Mouse (Mus musculus) liver, adult 2 months (tissue): ENCODE data around the gene Add3. TPM values are rescaled to one million over a fixed set of nuclear protein-coding genes. Genes with fewer than 3 reads are reported as not detected.

Experiments used
- DNase-seq: peaks from one replicate; pipeline ENCODE4 v3.0.0-alpha.2; 2011; ENCODE audit warnings: low read depth, low spot score; ENCODE audit errors: extremely low read depth
- H3K27ac ChIP-seq: fragments of 200-500 bp; replicated peaks from 2 replicates; pipeline ENCODE4 v1.5.1; 2012; ENCODE audit warnings: low read depth, mild to moderate bottlenecking, control low read depth, inconsistent platforms, low read length; ENCODE audit not compliant: insufficient read depth
- H3K27me3 ChIP-seq: fragments of 200-500 bp; 2 replicates; pipeline ENCODE4 v1.6.1; 2012; ENCODE audit warnings: mild to moderate bottlenecking, moderate library complexity, low read length, inconsistent platforms; ENCODE audit not compliant: control insufficient read depth, insufficient read depth
- H3K36me3 ChIP-seq: fragments of 200-500 bp; 2 replicates; pipeline ENCODE4 v1.6.1; 2012; ENCODE audit warnings: low read length, inconsistent platforms; ENCODE audit not compliant: control insufficient read depth, insufficient read depth
- H3K4me1 ChIP-seq: fragments of 200-500 bp; 2 replicates; pipeline ENCODE4 v1.6.1; 2011; ENCODE audit warnings: low read length; ENCODE audit not compliant: control insufficient read depth, insufficient read depth
- H3K4me3 ChIP-seq: fragments of 200-500 bp; 2 replicates; pipeline ENCODE4 v1.5.1; 2011; ENCODE audit warnings: low read depth, mild to moderate bottlenecking, control low read depth, low read length, moderate library complexity; ENCODE audit not compliant: insufficient read depth
- H3K79me2 ChIP-seq: fragments of 200-500 bp; 2 replicates; pipeline ENCODE4 v1.6.1; 2012; ENCODE audit warnings: inconsistent platforms, mild to moderate bottlenecking, low read length, moderate library complexity; ENCODE audit not compliant: control insufficient read depth, insufficient read depth
- H3K9ac ChIP-seq: fragments of 200-500 bp; 2 replicates; pipeline ENCODE4 v1.6.1; 2012; ENCODE audit warnings: low read depth, mild to moderate bottlenecking, control low read depth, inconsistent platforms, low read length
- CTCF ChIP-seq: fragments of 200-500 bp; IDR thresholded peaks from 2 replicates; pipeline ENCODE4 v1.5.1; 2011; ENCODE audit warnings: low read depth, low read length, control low read depth
- POLR2A ChIP-seq: fragments of 200-500 bp; IDR thresholded peaks from 2 replicates; pipeline ENCODE4 v1.6.1; 2011; ENCODE audit warnings: low read length, control low read depth; ENCODE audit not compliant: insufficient read depth; ENCODE audit errors: extremely low read depth
- WGBS: fragments of 180-500 bp; shearing (Covaris S2); methylation state at CpG from one replicate; pipeline ENCODE4 v1.1.7; 2018; 5-methylcytosine and 5-hydroxymethylcytosine counted together
- polyA plus RNA-seq: library from polyadenylated mRNA; depleted of rRNA; stranded (reverse); fragments of >200 nt; gene quantifications from 2 replicates; pipeline ENCODE4 v1.2.3, GENCODE M21; 2012
- total RNA-seq: library from RNA; depleted of rRNA; stranded (reverse); fragments of >200 nt; gene quantifications from 2 replicates; pipeline ENCODE4 v1.2.3, GENCODE M21; 2014

The Add3 gene
- total and polyA plus RNA-seq, 2 experiments: 4.3 to 12.1 TPM

DNA sequence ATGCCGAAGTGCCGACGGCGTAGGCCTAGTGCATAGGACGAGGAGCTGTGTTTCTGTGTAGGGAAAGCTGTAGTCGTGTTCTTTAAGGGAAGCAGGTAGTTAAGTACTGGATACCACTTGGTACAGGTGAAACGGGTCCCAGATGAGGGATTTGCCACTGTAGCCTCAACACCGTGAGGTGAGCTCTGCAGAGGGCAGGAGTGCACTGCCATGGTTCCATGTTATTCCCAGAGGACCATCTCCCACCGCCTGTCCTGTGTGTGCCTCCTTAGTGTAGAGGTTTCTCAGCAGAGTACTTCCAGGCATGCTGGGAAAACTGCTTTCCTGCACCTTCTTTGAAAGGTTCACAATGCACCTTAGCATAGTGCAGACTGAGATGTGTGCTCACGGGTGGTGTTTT, 26.1 kb downstream of the Add3 start:
- H3K9ac ChIP-seq: no peak overlapping the region
- H3K4me1 ChIP-seq: no peaks in the 10 kb centered on the region
- 98% methylated on average over 10 of the region's 10 CpGs for WGBS
- peaks cover 8% of the 10 kb centered on the region; the same call in 1 of the 2 replicates for H3K79me2 ChIP-seq
- H3K27ac ChIP-seq: no peak overlapping the region
- H3K36me3 ChIP-seq: no peaks in the 10 kb centered on the region
- TF ChIP-seq POLR2A (no peak), CTCF (no peak)
- H3K27me3 ChIP-seq: no peaks in the 10 kb centered on the region
- no peak for DNase-seq
- no peak overlapping the region for H3K4me3 ChIP-seq

DNA sequence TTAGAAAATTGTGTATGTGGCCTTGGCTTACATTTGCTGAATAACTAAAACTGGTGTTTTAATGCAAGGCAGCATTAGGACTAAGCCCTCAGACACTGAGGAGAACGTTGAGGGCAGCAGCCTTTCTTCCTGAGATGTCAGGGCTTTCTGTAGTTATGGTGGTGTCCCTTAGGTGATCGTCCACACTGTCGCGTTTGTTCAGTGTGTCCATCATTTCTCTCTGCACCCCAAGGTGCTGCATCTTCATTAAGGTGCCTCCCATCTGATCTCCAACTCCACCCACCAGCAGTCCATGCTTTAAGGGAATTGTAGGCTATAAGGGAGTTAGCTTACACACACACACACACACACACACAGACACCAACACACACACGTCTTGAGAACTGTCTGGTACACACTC, 28.3 kb downstream of the Add3 start:
- no peak overlapping the region for H3K27ac ChIP-seq
- WGBS: 79% methylated on average over 5 of the region's 5 CpGs
- no peaks in the 10 kb centered on the region for H3K27me3 ChIP-seq
- no peaks in the 10 kb centered on the region for H3K4me1 ChIP-seq
- no peak overlapping the region for H3K4me3 ChIP-seq
- no peak for TF ChIP-seq POLR2A
- no peak for TF ChIP-seq CTCF
- H3K36me3 ChIP-seq: no peaks in the 10 kb centered on the region
- DNase-seq: no peak
- H3K79me2 ChIP-seq: peaks cover 10% of the 10 kb centered on the region; the same call in 1 of the 2 replicates
- H3K9ac ChIP-seq: no peak overlapping the region

DNA sequence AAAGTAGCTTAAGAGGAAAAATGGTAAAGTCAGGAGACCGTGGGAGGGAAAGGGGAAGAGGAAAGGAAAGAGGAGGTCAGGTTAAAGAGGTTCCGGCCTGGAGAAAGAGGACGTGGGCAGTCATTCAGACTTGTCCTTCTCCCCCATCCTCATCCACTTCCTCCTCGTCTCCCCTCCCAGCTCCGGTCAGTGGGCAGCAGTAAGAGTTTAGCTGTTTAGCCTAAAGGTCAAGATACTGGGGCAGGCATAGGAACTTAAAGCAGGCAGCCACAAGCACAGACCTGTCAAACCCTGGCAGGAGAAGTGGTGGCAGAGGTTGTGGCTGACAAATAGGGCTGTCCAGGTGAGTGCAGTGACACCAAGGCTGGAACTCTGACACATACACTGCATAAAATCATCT, 30.4 kb downstream of the Add3 start:
- H3K27me3 ChIP-seq: no peaks in the 10 kb centered on the region
- H3K36me3 ChIP-seq: no peaks in the 10 kb centered on the region
- H3K9ac ChIP-seq: no peak overlapping the region
- no peak for DNase-seq
- H3K79me2 ChIP-seq: peaks cover 10% of the 10 kb centered on the region; the same call in 1 of the 2 replicates
- H3K4me1 ChIP-seq: no peaks in the 10 kb centered on the region
- 71% methylated on average over 5 of the region's 5 CpGs for WGBS
- no peak for TF ChIP-seq POLR2A
- TF ChIP-seq CTCF: no peak
- H3K27ac ChIP-seq: no peak overlapping the region
- H3K4me3 ChIP-seq: no peak overlapping the region

DNA sequence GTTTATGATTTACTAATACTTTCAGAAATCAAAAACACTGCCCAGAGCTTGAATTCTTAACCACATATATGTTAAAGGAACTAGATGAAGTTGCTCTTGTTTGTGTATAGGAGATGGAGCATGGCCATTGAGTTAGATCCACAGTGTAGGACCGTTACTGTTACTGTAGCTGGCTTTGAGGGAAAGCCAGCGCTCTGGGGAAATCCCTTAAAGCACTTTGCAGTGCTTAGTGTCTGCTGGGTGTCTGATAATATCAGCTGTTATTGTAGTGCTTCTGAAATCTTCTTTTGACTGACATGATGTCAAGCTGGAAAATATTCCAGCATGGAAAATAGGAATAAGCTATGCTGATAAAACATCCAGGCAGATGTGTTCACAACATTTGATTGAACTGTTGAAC, 33.8 kb downstream of the Add3 start:
- no peak overlapping the region for H3K27ac ChIP-seq
- H3K36me3 ChIP-seq: no peaks in the 10 kb centered on the region
- 82% methylated on average over 2 of the region's 2 CpGs for WGBS
- peaks cover 2% of the 10 kb centered on the region; the same call in 1 of the 2 replicates for H3K4me1 ChIP-seq
- no peak for TF ChIP-seq POLR2A
- no peak for TF ChIP-seq CTCF
- no peak for DNase-seq
- H3K9ac ChIP-seq: no peak overlapping the region
- peaks cover 3% of the 10 kb centered on the region; the same call in 1 of the 2 replicates for H3K79me2 ChIP-seq
- H3K27me3 ChIP-seq: no peaks in the 10 kb centered on the region
- H3K4me3 ChIP-seq: no peak overlapping the region

DNA sequence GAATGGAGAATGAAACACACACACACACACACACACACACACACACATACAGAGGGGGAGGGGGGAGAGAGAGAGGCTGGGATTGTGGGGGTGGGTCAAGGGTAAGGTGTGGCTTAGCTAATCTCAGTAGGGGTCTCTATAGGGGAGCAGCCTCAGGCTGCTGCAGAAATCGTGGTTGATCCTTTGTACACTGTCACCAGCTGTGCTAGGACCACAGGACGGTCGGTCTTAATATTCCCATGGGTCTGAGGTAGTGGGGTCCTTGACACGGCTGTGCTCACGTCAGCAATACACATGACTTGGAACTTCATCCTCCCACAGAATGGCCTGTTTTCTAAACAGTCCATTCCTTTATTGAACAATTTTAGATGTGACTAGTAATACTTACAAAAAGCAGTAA, 35.3 kb downstream of the Add3 start:
- peaks cover 3% of the 10 kb centered on the region; the same call in 1 of the 2 replicates for H3K79me2 ChIP-seq
- WGBS: 78% methylated on average over 5 of the region's 5 CpGs
- H3K27ac ChIP-seq: no peak overlapping the region
- peaks cover 2% of the 10 kb centered on the region; the same call in 1 of the 2 replicates for H3K4me1 ChIP-seq
- no peak overlapping the region for H3K9ac ChIP-seq
- no peaks in the 10 kb centered on the region for H3K27me3 ChIP-seq
- H3K36me3 ChIP-seq: no peaks in the 10 kb centered on the region
- no peak for DNase-seq
- H3K4me3 ChIP-seq: no peak overlapping the region
- no peak for TF ChIP-seq CTCF
- TF ChIP-seq POLR2A: no peak

DNA sequence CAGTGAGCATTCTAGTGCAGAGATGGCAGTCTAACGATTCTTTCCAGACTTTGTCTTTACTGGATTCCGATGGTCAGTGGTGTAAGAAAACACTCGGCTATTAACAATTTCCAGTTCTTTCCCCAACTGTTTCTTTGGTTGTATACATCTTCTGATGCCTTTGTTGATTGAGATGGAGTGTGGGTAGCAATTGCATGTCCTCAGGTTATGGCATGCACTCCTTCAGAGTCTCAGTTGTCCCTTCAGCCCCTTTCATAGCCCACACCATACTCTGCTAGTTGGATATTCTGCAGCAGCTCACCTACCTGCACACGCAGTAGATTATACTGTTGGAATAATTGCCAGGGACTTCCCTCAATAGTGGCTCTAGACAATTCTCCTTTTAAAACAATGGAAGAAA, 36.3 kb downstream of the Add3 start:
- WGBS: 90% methylated on average over 4 of the region's 4 CpGs
- TF ChIP-seq POLR2A: no peak
- TF ChIP-seq CTCF: no peak
- Histone ChIP-seq H3K4me1 (peaks cover 4% of the 10 kb centered on the region), H3K27ac (no peak overlapping the region), H3K79me2 (no peaks in the 10 kb centered on the region; the same call in 1 of the 2 replicates), H3K36me3 (no peaks in the 10 kb centered on the region), H3K9ac (no peak overlapping the region), H3K27me3 (no peaks in the 10 kb centered on the region), H3K4me3 (no peak overlapping the region)
- DNase-seq: no peak
